Mouse (Mus musculus): ENCODE results near the gene Ube4b. TPM values are rescaled to one million over a fixed set of nuclear protein-coding genes. Genes with fewer than 3 reads are reported as not detected.

The Ube4b gene
- polyA plus RNA-seq, 1 experiment: 110 TPM

DNA sequence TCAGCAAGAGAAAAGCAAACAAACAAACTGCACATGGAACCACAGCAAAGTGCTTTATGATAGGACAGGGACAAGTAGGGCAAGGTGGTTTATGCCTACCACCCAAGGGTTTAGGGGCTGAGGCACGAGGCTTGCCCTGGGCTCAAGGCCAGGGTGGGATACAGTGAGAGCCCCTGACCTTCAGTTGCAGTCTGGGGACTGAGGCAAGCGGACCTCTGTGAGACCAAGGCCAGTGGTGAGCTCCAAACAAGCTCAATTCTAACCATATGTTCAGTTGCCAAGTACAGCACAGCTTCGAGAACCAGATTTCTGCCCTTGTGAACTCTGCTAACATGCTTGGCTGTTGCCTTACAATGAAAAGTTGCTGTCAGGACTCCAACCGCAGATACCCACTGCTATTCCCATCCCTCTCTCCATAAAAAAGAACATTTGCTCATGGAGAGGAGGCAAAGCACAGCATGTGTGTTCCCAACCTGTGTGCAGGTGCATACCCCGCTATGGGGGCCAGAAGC is 8.6 kb downstream of the Ube4b start:
- Histone ChIP-seq H3K27ac (ENCODE audit: control insufficient read depth, insufficient read depth, low read length) (no peak overlapping the region), H3K4me3 (ENCODE audit: control insufficient read depth, insufficient read depth, low read length) (no peak overlapping the region), H3K4me1 (replicated peaks; ENCODE audit: control insufficient read depth, insufficient read depth, low read length) (peaks cover 16% of the 10 kb centered on the region), H3K36me3 (ENCODE audit: control insufficient read depth, insufficient read depth, low read length) (no peaks in the 10 kb centered on the region), H3K27me3 (ENCODE audit: control insufficient read depth, insufficient read depth, low read length) (no peaks in the 10 kb centered on the region)
- TF ChIP-seq CTCF (IDR thresholded peaks at IDR 0.05; ENCODE audit: borderline replicate concordance, control insufficient read depth, extremely low read depth, insufficient read depth, low read length, poor library complexity): no peak
- TF ChIP-seq POLR2A (IDR thresholded peaks at IDR 0.05; ENCODE audit: control insufficient read depth, extremely low read depth, insufficient read depth, low read length, poor library complexity): no peak
- 92% methylated on average over 5 of the region's 5 CpGs for WGBS
- no peak for DNase-seq

GRCm38 (mm10) chr4:149416986-149417385 is 9.6 kb downstream of the Ube4b start:
- H3K4me1 ChIP-seq (replicated peaks; ENCODE audit: control insufficient read depth, insufficient read depth, low read length): peaks cover 16% of the 10 kb centered on the region
- no peaks in the 10 kb centered on the region for H3K27me3 ChIP-seq (ENCODE audit: control insufficient read depth, insufficient read depth, low read length)
- WGBS: 65% methylated on average over 2 of the region's 2 CpGs
- TF ChIP-seq POLR2A (IDR thresholded peaks at IDR 0.05; ENCODE audit: control insufficient read depth, extremely low read depth, insufficient read depth, low read length, poor library complexity) (no peak), CTCF (IDR thresholded peaks at IDR 0.05; ENCODE audit: borderline replicate concordance, control insufficient read depth, extremely low read depth, insufficient read depth, low read length, poor library complexity) (no peak)
- no peak overlapping the region for H3K4me3 ChIP-seq (ENCODE audit: control insufficient read depth, insufficient read depth, low read length)
- H3K27ac ChIP-seq (ENCODE audit: control insufficient read depth, insufficient read depth, low read length): no peak overlapping the region
- H3K36me3 ChIP-seq (ENCODE audit: control insufficient read depth, insufficient read depth, low read length): no peaks in the 10 kb centered on the region
- no peak for DNase-seq

DNA sequence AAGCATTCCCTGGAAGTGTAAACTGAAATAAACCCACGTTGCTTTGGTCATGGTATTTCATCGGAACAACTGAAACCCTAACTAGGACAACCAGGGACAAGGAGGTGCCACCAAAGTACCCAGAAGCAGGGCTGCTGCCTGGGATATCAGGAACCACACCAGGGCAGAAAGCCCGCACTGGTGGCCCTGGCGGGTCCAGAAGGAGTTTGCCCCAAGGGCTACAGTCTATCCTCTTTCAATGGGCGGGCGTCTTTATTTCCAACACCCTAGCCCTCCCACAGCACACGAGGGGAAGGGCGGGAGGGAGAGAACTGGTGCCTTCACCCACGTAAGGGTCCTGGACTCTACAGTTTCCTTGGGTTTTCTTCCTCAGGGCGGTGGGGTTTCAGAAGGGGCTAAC is 10.1 kb downstream of the Ube4b start:
- 87% methylated on average over 10 of the region's 10 CpGs for WGBS
- Histone ChIP-seq H3K27me3 (ENCODE audit: control insufficient read depth, insufficient read depth, low read length) (no peaks in the 10 kb centered on the region), H3K4me3 (ENCODE audit: control insufficient read depth, insufficient read depth, low read length) (no peak overlapping the region), H3K27ac (ENCODE audit: control insufficient read depth, insufficient read depth, low read length) (no peak overlapping the region), H3K36me3 (ENCODE audit: control insufficient read depth, insufficient read depth, low read length) (no peaks in the 10 kb centered on the region), H3K4me1 (replicated peaks; ENCODE audit: control insufficient read depth, insufficient read depth, low read length) (peaks cover 12% of the 10 kb centered on the region)
- TF ChIP-seq CTCF (IDR thresholded peaks at IDR 0.05; ENCODE audit: borderline replicate concordance, control insufficient read depth, extremely low read depth, insufficient read depth, low read length, poor library complexity): no peak
- TF ChIP-seq POLR2A (IDR thresholded peaks at IDR 0.05; ENCODE audit: control insufficient read depth, extremely low read depth, insufficient read depth, low read length, poor library complexity): no peak
- no peak for DNase-seq

- no peaks in the 10 kb centered on the region for H3K27me3 ChIP-seq (ENCODE audit: control insufficient read depth, insufficient read depth, low read length)
- no peak overlapping the region for H3K4me3 ChIP-seq (ENCODE audit: control insufficient read depth, insufficient read depth, low read length)
- H3K36me3 ChIP-seq (ENCODE audit: control insufficient read depth, insufficient read depth, low read length): no peaks in the 10 kb centered on the region
- 70% methylated on average over 13 of the region's 13 CpGs for WGBS
- TF ChIP-seq CTCF (IDR thresholded peaks at IDR 0.05; ENCODE audit: borderline replicate concordance, control insufficient read depth, extremely low read depth, insufficient read depth, low read length, poor library complexity) (no peak), POLR2A (IDR thresholded peaks at IDR 0.05; ENCODE audit: control insufficient read depth, extremely low read depth, insufficient read depth, low read length, poor library complexity) (no peak)
- no peak overlapping the region for H3K27ac ChIP-seq (ENCODE audit: control insufficient read depth, insufficient read depth, low read length)
- DNase-seq: no peak
- peaks cover 12% of the 10 kb centered on the region for H3K4me1 ChIP-seq (replicated peaks; ENCODE audit: control insufficient read depth, insufficient read depth, low read length)
These were observed 10.8 kb downstream of the Ube4b start for GRCm38 (mm10) chr4:149415651-149416169.

GRCm38 (mm10) chr4:149414259-149414658 is 12.3 kb downstream of the Ube4b start:
- Histone ChIP-seq H3K4me3 (ENCODE audit: control insufficient read depth, insufficient read depth, low read length) (no peak overlapping the region), H3K27ac (ENCODE audit: control insufficient read depth, insufficient read depth, low read length) (no peak overlapping the region), H3K4me1 (replicated peaks; ENCODE audit: control insufficient read depth, insufficient read depth, low read length) (peaks cover 15% of the 10 kb centered on the region), H3K27me3 (ENCODE audit: control insufficient read depth, insufficient read depth, low read length) (no peaks in the 10 kb centered on the region), H3K36me3 (ENCODE audit: control insufficient read depth, insufficient read depth, low read length) (no peaks in the 10 kb centered on the region)
- WGBS: 94% methylated on average over 3 of the region's 3 CpGs
- TF ChIP-seq POLR2A (IDR thresholded peaks at IDR 0.05; ENCODE audit: control insufficient read depth, extremely low read depth, insufficient read depth, low read length, poor library complexity) (no peak), CTCF (IDR thresholded peaks at IDR 0.05; ENCODE audit: borderline replicate concordance, control insufficient read depth, extremely low read depth, insufficient read depth, low read length, poor library complexity) (no peak)
- DNase-seq: no peak

GRCm38 (mm10) chr4:149409759-149410158 is 16.8 kb downstream of the Ube4b start:
- 64% methylated on average over 4 of the region's 4 CpGs for WGBS
- peaks cover 3% of the 10 kb centered on the region for H3K4me1 ChIP-seq (replicated peaks; ENCODE audit: control insufficient read depth, insufficient read depth, low read length)

More at GRCm38 (mm10) chr4:149409759-149410158, 16.8 kb downstream of the Ube4b start:
- 0 out of 2 replicates have a peak overlapping the region, but pooled peaks have one; percentile 8 for H3K27ac ChIP-seq (ENCODE audit: control insufficient read depth, insufficient read depth, low read length)
- H3K36me3 ChIP-seq (ENCODE audit: control insufficient read depth, insufficient read depth, low read length): no peaks in the 10 kb centered on the region
- no peak overlapping the region for H3K4me3 ChIP-seq (ENCODE audit: control insufficient read depth, insufficient read depth, low read length)
- TF ChIP-seq POLR2A (IDR thresholded peaks at IDR 0.05; ENCODE audit: control insufficient read depth, extremely low read depth, insufficient read depth, low read length, poor library complexity) (no peak), CTCF (IDR thresholded peaks at IDR 0.05; ENCODE audit: borderline replicate concordance, control insufficient read depth, extremely low read depth, insufficient read depth, low read length, poor library complexity) (no peak)
- H3K27me3 ChIP-seq (ENCODE audit: control insufficient read depth, insufficient read depth, low read length): no peaks in the 10 kb centered on the region
- DNase-seq: no peak

Measured in thymus, adult 2 months (tissue).